Mouse (Mus musculus): ENCODE results near the gene Prkcb.
"Not testable (repeated sequence)": the region's sequence is repeated elsewhere in the genome, so short reads cannot be mapped to it uniquely, and the experiment has no call there.

DNA sequence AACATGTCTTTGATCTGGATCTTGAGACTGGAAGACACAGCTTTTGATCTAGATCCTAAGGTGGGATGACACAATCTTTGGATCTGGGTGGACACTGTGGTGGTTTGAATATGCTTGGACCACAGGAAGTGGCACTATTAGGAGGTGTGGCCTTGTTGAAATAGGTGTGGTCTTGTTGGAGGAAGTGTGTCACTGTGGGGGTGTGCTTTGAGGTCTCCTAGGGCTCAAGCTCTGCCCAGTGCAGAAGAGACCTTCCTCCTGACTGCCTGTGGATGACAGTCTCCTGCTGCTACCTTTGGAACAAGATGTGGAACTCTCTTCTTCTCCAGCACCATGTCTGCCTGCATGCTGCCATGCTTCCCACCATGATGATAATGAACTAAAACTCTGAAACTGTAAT, 45.8 kb upstream of the Prkcb start:
- not testable (repeated sequence) for TF ChIP-seq EP300 (IDR thresholded peaks at IDR 0.05; ENCODE audit: insufficient read depth, low read depth, low read length); CTCF (IDR thresholded peaks at IDR 0.05)

Data from heart, adult 2 months (tissue).